Mouse (Mus musculus) MEL (cell line): Measurements from ENCODE around the gene Serping1. TPM values are rescaled to one million over a fixed set of nuclear protein-coding genes. Genes with fewer than 3 reads are reported as not detected.

Source experiments
- DNase-seq: peaks from one replicate; pipeline ENCODE4 v3.0.0; 2011; ENCODE audit warnings: low read depth, low spot score
- H3K27ac ChIP-seq: 2 replicates; pipeline ENCODE4 v1.5.1; 2012; ENCODE audit warnings: low read depth, mild to moderate bottlenecking, control low read depth, low read length, moderate library complexity; ENCODE audit not compliant: control insufficient read depth
- H3K27me3 ChIP-seq, 2 experiments: fragments of 150-350 bp in 1 of 2; sonication (generic) in 1 of 2; 2 replicates each; pipeline ENCODE4 v1.6.1; 2012; ENCODE audit warnings: low read length in 2 of 2, mild to moderate bottlenecking in 2 of 2, improper control_type of control experiment in 1 of 2, moderate library complexity in 1 of 2; ENCODE audit not compliant: insufficient read depth in 2 of 2, control insufficient read depth in 1 of 2
- H3K36me3 ChIP-seq, 2 experiments: 2 replicates each; pipeline ENCODE4 v1.6.1; 2012 to 2014; ENCODE audit warnings: low read length in 2 of 2, improper control_type of control experiment in 1 of 2, inconsistent platforms in 1 of 2, mild to moderate bottlenecking in 1 of 2; ENCODE audit not compliant: insufficient read depth in 2 of 2, control insufficient read depth in 1 of 2
- H3K4me1 ChIP-seq, 2 experiments: fragments of 150-350 bp in 1 of 2; sonication (generic) in 1 of 2; 2 replicates each; pipeline ENCODE4 v1.6.1; 2012; ENCODE audit warnings: low read length in 2 of 2, improper control_type of control experiment in 1 of 2, mild to moderate bottlenecking in 1 of 2; ENCODE audit not compliant: insufficient read depth in 2 of 2, control insufficient read depth in 1 of 2
- H3K4me3 ChIP-seq, 2 experiments: fragments of 150-350 bp in 1 of 2; sonication (generic) in 1 of 2; 2 replicates each; pipeline ENCODE4 v1.5.1; 2012; ENCODE audit warnings: low read depth in 2 of 2, low read length in 2 of 2, mild to moderate bottlenecking in 2 of 2, moderate library complexity in 2 of 2, control low read depth in 1 of 2, improper control_type of control experiment in 1 of 2; ENCODE audit not compliant: control insufficient read depth in 1 of 2, insufficient read depth in 1 of 2
- H3K79me2 ChIP-seq: 2 replicates; pipeline ENCODE4 v1.6.1; 2012; ENCODE audit warnings: mild to moderate bottlenecking, low read length, moderate library complexity; ENCODE audit not compliant: control insufficient read depth, poor library complexity, insufficient read depth
- H3K9ac ChIP-seq: 2 replicates; pipeline ENCODE4 v1.6.1; 2012; ENCODE audit warnings: low read depth, mild to moderate bottlenecking, control low read depth, low read length, moderate library complexity; ENCODE audit not compliant: control insufficient read depth, poor library complexity, severe bottlenecking
- H3K9me3 ChIP-seq: fragments of 150-350 bp; sonication (generic); replicated peaks from 2 replicates; pipeline ENCODE4 v1.6.1; 2012; ENCODE audit warnings: mild to moderate bottlenecking, low read length, improper control_type of control experiment, moderate library complexity; ENCODE audit not compliant: insufficient read depth
- CHD2 ChIP-seq: IDR thresholded peaks from 2 replicates; pipeline ENCODE4 v1.6.1; 2011; ENCODE audit warnings: low read length, improper control_type of control experiment
- E2F4 ChIP-seq: IDR thresholded peaks from 2 replicates; pipeline ENCODE4 v1.6.1; 2011; ENCODE audit warnings: low read depth, low read length, improper control_type of control experiment, borderline replicate concordance
- EP300 ChIP-seq, 2 experiments: IDR thresholded peaks; 2 replicates each; pipeline ENCODE4 v1.6.1; 2011; ENCODE audit warnings: improper control_type of control experiment in 2 of 2, low read length in 2 of 2, low read depth in 1 of 2, mild to moderate bottlenecking in 1 of 2
- GABPA ChIP-seq: IDR thresholded peaks from 2 replicates; pipeline ENCODE4 v1.6.1; 2012; ENCODE audit warnings: low read depth, mild to moderate bottlenecking, inconsistent platforms, low read length, improper control_type of control experiment, moderate library complexity
- JUND ChIP-seq: IDR thresholded peaks from 2 replicates; pipeline ENCODE4 v1.6.1; 2011; ENCODE audit warnings: low read depth, mild to moderate bottlenecking, improper control_type of control experiment, low read length
- MAX ChIP-seq: IDR thresholded peaks from 2 replicates; pipeline ENCODE4 v1.6.1; 2011; ENCODE audit warnings: low read length, improper control_type of control experiment
- MAZ ChIP-seq: IDR thresholded peaks from 2 replicates; pipeline ENCODE4 v1.6.1; 2012; ENCODE audit warnings: low read depth, mild to moderate bottlenecking, inconsistent platforms, low read length, improper control_type of control experiment
- MYB ChIP-seq: IDR thresholded peaks from 2 replicates; pipeline ENCODE4 v1.6.1; 2011; ENCODE audit warnings: mild to moderate bottlenecking, low read depth, low read length, improper control_type of control experiment
- NELFE ChIP-seq: IDR thresholded peaks from 2 replicates; pipeline ENCODE4 v1.6.1; 2011; ENCODE audit warnings: low read depth, low read length, improper control_type of control experiment
- NRF1 ChIP-seq: IDR thresholded peaks from 2 replicates; pipeline ENCODE4 v1.6.1; 2014; ENCODE audit warnings: low read depth, mild to moderate bottlenecking, inconsistent platforms, low read length, improper control_type of control experiment, moderate library complexity; ENCODE audit not compliant: poor library complexity, insufficient read depth, severe bottlenecking
- POLR2AphosphoS5 ChIP-seq: IDR thresholded peaks from 2 replicates; pipeline ENCODE4 v1.6.1; 2012; ENCODE audit warnings: low read depth, borderline replicate concordance, mild to moderate bottlenecking, inconsistent platforms, low read length, moderate library complexity, mixed read lengths
- RAD21 ChIP-seq: IDR thresholded peaks from 2 replicates; pipeline ENCODE4 v1.6.1; 2011; ENCODE audit warnings: mild to moderate bottlenecking, low read depth, low read length, improper control_type of control experiment
- RCOR1 ChIP-seq: IDR thresholded peaks from 2 replicates; pipeline ENCODE4 v1.6.1; 2012; ENCODE audit warnings: low read depth, mild to moderate bottlenecking, inconsistent platforms, low read length, improper control_type of control experiment
- TAL1 ChIP-seq: IDR thresholded peaks from 2 replicates; pipeline ENCODE4 v1.6.1; 2012; ENCODE audit warnings: mild to moderate bottlenecking, inconsistent platforms, low read length, moderate library complexity, mixed read lengths
- TCF12 ChIP-seq: IDR thresholded peaks from 2 replicates; pipeline ENCODE4 v1.6.1; 2014; ENCODE audit warnings: low read depth, mild to moderate bottlenecking, inconsistent platforms, low read length, improper control_type of control experiment, moderate library complexity
- UBTF ChIP-seq: IDR thresholded peaks from 2 replicates; pipeline ENCODE4 v1.6.1; 2012; ENCODE audit warnings: low read depth, mild to moderate bottlenecking, inconsistent platforms, low read length, improper control_type of control experiment, moderate library complexity, borderline replicate concordance; ENCODE audit not compliant: insufficient read depth
- USF1 ChIP-seq: IDR thresholded peaks from 2 replicates; pipeline ENCODE4 v1.6.1; 2014; ENCODE audit warnings: low read depth, mild to moderate bottlenecking, inconsistent platforms, low read length, improper control_type of control experiment, moderate library complexity
- ZC3H11A ChIP-seq: IDR thresholded peaks from 2 replicates; pipeline ENCODE4 v1.6.1; 2012; ENCODE audit warnings: low read depth, mild to moderate bottlenecking, inconsistent platforms, low read length, improper control_type of control experiment
- ZKSCAN1 ChIP-seq: IDR thresholded peaks from 2 replicates; pipeline ENCODE4 v1.6.1; 2012; ENCODE audit warnings: low read depth, mild to moderate bottlenecking, inconsistent platforms, low read length, improper control_type of control experiment, moderate library complexity
- polyA plus RNA-seq, 2 experiments: library from polyadenylated mRNA; stranded (reverse) in 1 of 2; unstranded in 1 of 2; fragments of >175 nt in 1 of 2; fragments of >200 nt in 1 of 2; gene quantifications; 2 replicates each; pipeline versions ENCODE4 v1.2.1 to v1.2.4; 2012; ENCODE audit warnings: low replicate concordance in 2 of 2, low read depth in 1 of 2; ENCODE audit not compliant: insufficient read length in 2 of 2, insufficient read depth in 1 of 2, missing spikeins in 1 of 2
- total RNA-seq: library from RNA; depleted of rRNA; stranded (reverse); fragments of 300-350 nt; gene quantifications from 2 replicates; pipeline ENCODE4 v1.2.3, GENCODE M21; 2012

Serping1 gene
- total and polyA plus RNA-seq, 3 experiments = not detected

DNA sequence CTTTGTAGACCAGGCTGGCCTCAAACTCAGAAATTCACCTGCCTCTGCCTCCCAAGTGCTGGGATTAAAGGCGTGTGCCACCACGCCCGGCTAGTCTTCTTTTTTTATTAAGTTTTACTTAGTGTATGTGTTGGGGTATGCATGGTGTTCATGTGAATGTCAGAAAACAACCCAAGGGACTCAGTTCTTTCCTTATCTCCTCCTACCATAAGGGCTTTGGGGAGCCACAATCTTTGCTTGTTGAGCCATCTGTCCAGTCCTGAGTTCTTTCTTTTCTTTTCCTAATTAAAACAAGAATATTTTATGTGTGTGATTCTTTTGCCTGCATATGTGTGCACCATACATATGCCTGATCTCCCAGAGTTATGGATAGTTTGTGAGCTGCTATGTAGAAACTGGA is 17.9 kb upstream of the Serping1 start:
- Histone ChIP-seq H3K9me3 (no peaks in the 10 kb centered on the region), H3K4me3 (no peak overlapping the region), H3K27ac (no peak overlapping the region), H3K9ac (no peak overlapping the region), H3K27me3 (peaks cover 4% of the 10 kb centered on the region in 2 experiments), H3K36me3 (peaks cover 0 to 3% of the 10 kb centered on the region in 2 experiments; a peak in 2 of 4 replicates), H3K4me1 (peaks cover 0 to 7% of the 10 kb centered on the region in 2 experiments; a peak in 1 of 4 replicates), H3K79me2 (no peaks in the 10 kb centered on the region)
- peak; percentile 72 for TF ChIP-seq TAL1
- no peak for TF ChIP-seq USF1
- TF ChIP-seq TCF12 = peak; percentile 31; the same call in 1 of the 2 replicates
- TF ChIP-seq EP300 (IDR thresholded peaks at IDR 0.05; ENCODE audit: low read depth in 1 of 2, low read length in 2 of 2) = peak; percentile 16 to 35; a peak in 1 of 4 replicates
- DNase-seq = peak; percentile 27

DNA sequence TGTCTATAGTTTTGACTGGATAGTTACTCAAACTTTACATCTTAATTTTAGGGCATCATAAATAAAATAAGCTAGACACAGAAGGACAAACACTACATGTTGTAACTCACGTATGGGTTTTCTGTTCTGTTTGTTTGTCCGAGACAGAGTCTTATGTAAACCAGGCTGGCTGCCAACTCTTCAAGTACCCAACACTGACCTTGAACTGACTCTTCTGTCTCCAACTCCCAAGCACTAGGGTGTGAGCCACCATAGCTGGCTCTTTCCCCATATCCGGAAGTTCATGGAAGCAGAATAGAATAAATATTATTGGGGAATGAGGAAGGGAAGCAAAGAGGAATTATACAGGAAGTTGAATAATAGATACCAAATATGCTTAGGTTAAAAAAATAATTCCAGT is 17.3 kb upstream of the Serping1 start:
- Histone ChIP-seq H3K9ac (no peak overlapping the region), H3K79me2 (no peaks in the 10 kb centered on the region), H3K36me3 (peaks cover 0 to 3% of the 10 kb centered on the region in 2 experiments; a peak in 2 of 4 replicates), H3K9me3 (no peaks in the 10 kb centered on the region), H3K4me3 (no peak overlapping the region), H3K27me3 (peaks cover 4% of the 10 kb centered on the region in 2 experiments), H3K27ac (no peak overlapping the region), H3K4me1 (peaks cover 0 to 5% of the 10 kb centered on the region in 2 experiments; a peak in 1 of 4 replicates)
- no peak for DNase-seq
- no peak for TF ChIP-seq JUND
- TF ChIP-seq NELFE = no peak
- TF ChIP-seq GABPA = no peak
- no peak for TF ChIP-seq MYB
- no peak for TF ChIP-seq RCOR1
- no peak for TF ChIP-seq E2F4
- no peak for TF ChIP-seq MAZ
- TF ChIP-seq EP300 (IDR thresholded peaks at IDR 0.05; ENCODE audit: low read depth in 1 of 2, low read length in 2 of 2) = no peak
- no peak for TF ChIP-seq ZKSCAN1
- no peak for TF ChIP-seq RAD21
- TF ChIP-seq POLR2AphosphoS5 = no peak
- TF ChIP-seq CHD2 = no peak
- TF ChIP-seq ZC3H11A = no peak
- no peak for TF ChIP-seq NRF1
- no peak for TF ChIP-seq UBTF
- no peak for TF ChIP-seq MAX
